Mouse (Mus musculus) T-helper 2 cell (primary cell): ENCODE measurements around the gene Acacb.

Source experiments
- in situ Hi-C: fragments of 300-600 bp; cut with MboI, MseI; formaldehyde crosslinking; loops from one replicate; pipeline ENCODE4 v1.15.1; 2025; ENCODE audit warnings: high pct_unique_total_duplicates

Acacb gene

DNA sequence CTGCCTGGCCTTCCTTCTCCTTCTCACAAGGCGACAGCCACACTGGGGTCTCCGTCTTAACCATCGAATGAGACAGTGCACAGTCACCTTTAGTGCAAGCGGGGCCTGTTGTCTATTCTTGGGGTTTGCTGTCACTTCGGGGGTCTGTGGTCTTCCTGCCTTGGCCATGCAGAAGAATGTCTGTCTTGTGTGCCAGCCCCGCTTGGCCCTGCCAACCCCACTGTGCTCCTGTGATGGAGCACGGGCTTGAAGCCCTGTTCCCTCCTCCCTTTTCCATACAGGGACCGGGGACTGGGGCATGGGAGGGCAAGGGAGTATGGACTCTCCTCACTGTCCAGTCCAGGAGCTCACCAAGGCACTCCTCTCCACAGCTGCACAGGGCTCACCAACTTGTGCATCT, 118.5 kb downstream of the Acacb start:
- in situ Hi-C loops: no loop called here

DNA sequence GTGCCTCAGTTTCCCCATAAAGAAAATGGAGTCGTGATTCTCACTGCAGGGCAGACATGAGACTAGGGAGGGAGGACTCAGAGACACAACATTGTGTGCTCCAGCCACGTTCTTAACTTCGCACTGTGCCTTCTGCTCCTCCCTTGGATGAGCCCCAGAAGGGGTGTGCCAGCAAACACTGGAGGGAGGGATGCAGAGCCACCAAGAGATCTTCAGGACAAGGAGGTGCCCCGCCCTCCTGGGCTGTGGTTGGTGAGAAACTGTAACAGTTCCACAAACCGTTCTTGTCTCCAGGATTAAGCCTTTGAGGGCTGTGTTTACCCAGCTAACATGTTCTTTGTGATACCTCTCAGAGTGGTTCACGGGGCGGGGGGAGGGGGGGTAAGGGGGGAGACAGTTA, 122.3 kb downstream of the Acacb start:
- in situ Hi-C loops: no loop called here

DNA sequence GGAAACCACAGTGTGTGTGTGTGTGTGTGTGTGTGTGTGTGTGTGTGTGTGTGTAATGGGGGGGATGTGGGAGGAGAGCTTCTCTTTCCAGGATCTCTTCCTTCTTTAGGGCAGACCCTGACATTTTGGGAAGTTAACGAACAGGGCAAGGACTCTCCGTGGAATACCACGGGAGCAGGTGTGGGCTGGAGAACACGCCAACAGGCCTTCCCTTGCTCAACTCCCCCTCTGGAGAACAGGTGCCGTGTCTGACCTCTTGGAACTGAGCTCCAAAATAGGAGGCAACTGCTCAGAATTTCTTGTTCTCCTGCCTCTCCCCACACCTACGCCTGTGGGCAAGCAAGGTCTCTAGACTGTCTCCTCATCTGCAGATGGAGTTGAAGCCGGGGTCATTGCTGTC, 123.2 kb downstream of the Acacb start:
- in situ Hi-C loops: no loop called here

DNA sequence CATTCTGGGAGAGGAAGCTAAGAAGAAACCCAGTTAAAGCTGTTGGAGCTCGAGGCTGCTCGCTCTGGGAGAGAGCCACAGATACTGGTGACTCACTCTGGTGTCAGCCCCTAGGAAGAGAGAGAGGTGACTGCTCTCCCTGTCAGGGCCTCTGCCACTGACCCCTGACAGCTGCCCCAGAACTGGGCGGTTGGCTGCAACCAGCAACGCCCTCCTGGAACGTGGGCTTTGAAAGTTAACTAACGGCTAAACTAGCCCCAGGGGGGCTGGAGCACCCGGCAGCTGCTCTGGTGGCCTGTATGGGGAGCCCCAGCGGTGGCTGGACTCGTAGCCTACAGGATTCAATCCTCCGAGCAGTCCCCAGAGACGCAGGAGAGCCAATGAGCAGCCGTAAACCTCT, 123.6 kb downstream of the Acacb start:
- in situ Hi-C loops: no loop called here

DNA sequence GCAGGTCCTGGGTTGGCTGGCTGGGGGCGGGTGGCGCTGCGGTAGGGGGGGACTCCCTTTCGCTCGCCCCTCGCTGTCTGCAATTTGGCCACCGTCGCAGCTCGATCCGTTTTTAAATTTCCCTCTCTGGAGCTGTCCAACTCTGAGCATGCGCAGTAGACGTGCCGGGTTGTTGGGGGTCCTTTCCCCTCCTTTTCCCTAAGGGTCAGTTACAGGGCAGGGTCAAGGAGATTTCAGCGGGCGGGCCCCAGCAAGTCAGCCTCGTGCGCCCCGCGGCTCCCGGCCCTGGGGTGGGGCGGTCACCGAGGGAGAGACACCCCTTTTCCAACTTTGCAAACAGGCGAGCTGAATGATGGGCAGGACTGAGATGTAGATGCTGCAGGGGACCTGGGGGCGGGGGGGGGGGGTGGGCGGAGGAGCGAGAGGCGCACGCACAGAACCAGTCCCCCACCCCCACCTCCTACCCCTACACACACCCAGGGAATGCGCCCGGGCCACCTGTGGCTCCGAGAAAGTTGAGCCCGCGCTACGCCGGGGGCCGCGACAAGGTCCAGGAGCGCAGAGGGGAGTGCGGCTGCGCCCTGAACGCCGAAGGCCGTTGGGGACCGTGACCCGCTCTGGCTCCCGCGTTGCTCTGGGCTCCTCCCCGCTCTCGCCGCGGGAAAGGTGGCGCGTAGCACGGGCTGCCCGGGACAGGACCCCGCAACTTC, 127.5 kb downstream of the Acacb start, which contains the start of gene Foxn4:
TSS of gene Foxn4 (minus strand) at position 115 of the 710 bp plus-strand sequence.
- in situ Hi-C loops: no loop called here

DNA sequence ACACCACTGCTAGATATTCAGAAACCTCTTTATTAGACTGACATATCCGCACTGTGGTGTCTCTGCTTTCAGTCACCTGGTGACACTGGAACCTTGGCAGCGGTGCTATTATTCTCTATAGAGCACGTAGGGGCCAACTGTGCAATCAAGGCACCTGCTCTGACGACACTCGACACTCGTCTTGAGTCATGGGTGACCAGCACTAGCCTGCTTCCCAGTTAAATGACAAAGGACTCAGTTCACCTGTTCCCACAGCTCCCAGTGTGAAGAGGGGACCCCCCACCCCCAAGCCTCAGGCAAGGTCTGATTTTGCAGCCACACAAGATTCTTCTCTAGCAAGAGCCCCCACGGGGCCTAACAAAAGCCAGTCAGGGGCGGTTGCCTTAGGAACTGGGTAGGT, 129.0 kb downstream of the Acacb start:
- in situ Hi-C loops: no loop called here

DNA sequence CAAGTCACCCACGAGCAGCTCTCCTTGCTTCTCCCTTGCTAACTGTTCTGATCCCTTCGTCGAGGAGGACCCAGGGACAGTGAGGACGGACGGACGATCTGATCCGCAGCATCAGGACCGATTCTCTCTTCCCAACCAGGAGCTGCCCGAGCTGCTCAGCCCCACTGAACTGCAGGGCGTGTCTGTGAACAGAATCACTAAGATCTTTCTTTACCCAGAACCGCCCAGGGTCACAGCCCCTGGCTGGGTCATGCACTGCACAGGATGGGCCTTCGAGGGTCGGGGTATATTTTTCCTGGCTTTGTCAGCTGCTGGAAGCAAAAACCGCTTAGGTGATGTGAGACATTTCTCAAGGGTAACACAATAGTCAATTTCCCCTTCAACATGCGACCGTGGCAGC, 129.7 kb downstream of the Acacb start:
- in situ Hi-C loops: no loop called here

DNA sequence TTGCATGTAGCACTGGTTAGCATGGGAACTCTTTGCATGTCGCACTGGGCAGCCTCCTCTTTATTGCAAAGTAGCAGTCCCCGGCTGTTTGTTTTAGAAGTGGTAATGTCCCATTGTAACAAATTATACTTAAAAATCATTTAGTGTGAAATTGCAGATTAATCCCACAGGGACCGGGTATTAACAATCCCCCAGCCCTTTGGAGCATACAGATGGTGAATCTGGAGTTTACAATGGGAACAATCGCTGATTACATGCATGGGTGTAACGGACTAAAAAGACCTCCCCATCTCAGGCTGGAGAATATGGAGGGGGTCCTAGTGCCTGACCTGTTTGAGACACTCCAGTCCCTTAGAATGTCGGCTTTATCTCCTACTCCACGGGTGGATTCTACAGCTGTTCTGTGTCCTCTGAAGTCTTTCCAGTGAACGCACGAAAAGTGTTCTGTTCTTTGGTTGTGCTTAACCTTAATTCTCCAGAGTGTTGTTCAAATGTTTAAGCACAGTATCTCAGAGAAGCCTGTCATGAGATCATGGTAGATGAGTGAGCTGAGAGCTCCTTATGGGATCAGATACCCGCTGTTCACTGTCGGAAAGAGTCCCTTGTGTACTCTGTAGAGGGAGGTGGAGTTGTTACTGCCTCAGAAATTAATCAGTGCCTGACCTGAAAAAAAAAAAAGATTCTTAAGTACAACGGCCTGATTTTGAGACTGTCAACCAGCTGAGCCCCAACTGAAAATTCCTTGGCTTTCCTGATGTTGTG, 133.2 kb downstream of the Acacb start:
- in situ Hi-C loops: no loop called here

DNA sequence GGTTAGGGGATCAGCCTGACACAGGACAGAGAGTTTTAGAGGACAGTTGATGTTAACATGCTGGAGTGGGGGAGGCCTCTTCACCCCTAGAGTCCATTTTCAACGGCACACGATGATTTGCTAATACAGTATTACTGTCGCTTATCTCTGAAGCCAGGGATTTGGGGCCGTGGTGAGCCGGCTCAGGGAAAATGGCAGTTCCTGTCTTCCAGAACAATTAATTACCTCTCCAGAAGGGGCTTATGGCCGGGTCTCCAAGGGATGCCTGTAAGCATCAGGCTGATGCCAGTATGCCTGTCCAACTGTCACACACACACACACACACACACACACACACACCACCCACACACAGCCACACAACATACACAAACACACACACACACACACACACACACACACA, 136.0 kb downstream of the Acacb start:
- in situ Hi-C loops: no loop called here

DNA sequence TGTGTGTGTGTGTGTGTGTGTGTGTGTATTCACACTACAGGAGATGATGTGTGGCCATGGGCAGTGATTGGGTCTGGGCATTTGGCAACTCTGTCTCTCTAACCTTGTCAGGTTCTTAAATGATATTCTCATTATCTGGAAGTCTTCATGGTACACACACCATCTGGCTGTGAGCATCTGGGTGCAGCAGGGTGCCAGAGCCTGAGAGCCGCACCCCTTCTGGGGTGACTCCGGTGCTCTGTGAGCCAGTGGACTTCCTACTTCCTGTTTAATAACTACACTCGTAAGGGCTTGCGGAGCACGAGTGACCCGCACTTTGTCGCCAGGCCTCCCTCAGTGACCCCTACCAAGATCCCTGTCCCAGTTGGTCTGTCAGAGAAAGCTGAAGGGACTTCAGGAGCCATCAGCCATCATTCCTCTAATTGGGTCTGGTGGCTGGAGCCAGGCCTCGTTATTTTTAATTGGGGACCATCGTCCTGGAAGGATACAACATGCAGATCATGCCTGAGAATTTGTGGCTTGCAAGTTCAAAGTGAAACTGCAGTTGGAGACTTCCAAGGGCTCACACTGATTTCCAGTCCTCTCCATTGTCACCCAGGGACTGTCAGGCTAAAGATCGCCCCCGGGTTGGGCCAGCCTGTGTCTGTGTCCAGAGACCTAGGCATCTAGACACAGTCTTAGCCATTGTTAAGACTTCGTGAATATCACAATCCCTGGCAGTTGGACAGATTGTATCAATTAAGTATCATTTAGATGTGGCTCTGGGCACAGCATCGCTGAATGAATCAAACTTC, 138.5 kb downstream of the Acacb start:
- in situ Hi-C loops: no loop called here

DNA sequence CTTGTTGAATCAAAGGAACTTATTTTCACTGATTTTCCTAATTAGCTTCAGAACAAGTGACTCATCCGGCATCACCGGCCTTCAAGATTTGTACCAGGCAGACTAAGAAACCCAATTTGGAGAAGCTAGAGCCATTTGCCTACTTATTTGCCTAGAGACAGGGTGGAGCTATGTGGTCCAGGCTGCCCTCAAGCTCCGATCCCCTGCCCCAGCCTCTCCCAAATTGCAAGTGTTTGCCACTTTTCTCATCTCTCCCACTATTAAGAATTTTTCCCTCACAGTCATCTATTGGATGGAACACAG, 139.0 kb downstream of the Acacb start:
- in situ Hi-C loops: no loop called here

DNA sequence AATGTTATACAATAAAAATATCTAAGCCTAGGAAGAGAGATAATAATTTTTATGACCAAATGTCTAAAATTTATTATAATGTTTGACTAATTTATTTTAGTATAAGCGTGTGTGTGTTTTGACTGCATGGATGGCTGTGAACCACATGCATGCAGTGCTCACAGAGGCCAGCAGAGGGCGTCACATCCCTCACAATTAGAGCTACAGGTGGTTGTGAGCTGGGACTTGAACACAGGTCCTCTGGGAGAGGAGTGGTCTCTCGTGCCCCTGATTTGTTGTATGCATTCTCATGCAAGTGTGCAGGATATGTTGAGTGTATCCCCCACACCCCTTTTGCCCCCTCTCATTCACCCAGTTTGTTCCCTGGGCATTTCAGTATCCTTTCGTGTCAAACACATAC, 139.8 kb downstream of the Acacb start:
- in situ Hi-C loops: no loop called here

DNA sequence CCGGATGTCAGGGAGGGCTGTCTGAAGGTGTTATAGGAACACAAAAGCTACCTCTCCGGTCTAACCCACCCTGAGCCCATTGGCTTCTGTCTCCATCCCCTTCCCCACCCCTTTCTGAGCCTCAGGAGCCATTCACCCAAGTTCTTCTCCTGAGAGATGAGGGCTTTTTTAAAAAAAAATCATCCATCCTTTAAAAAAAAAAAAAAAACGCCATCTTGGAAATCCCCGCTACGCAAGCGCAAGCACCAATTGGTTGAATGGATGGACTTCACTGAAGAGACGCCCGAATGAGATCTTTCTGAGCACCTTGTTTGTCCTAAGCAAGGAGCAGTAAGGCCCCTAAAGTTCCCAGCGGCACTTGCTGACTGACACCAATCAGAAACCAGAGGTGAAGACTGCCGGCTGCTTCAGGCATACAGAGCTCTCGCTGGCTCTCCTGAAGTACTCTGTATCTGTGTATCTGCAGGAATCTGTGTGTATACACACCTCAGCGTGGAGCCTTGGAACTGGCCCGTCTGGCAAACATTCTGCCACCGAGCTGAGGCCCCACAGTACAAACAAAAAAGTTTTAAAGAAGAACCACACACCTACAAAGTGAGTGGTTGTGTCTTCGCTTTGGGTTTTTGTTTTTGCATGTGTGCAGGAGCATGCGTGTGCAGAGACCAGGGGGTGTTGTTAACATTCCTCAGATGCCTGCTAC, 140.7 kb downstream of the Acacb start:
- in situ Hi-C loops: no loop called here

DNA sequence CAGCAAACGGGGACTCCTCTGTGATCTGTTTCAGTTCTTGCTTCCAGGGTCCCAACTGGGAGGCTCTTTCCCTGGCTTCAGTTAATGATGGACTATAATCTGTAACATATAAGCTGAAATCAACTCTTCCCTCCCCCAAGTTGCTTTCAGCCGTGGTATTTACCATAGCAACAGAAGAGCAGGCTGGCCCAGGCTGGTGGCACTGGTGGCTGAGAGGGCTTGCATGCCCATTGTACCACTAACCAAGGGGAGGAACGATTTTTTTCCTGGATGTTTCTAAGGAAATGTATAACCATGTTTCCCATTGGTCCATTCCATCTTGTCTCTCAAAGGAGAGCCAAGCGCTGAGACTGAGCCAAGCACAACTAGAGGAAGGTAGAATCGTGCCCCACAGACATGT, 142.1 kb downstream of the Acacb start:
- in situ Hi-C loops: no loop called here

DNA sequence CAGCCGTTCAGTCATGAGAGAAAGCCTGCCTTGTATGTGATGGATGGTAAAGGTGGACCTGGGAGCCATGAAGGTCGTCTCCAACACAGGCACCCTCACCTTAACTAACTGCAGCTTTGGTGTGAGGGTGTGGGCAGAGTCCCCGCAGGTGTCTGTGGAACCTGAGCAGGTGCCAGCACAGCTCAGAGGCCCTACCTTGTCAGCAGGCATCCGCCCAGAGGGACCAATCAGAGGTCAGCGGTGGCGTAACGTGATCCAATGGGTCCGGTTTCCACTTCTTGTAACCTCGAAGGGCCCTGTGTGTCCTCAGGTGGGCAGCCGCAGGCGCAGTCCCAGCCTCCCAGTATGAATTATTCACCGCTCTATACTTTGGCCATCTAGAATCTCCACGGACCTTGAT, 142.5 kb downstream of the Acacb start, which contains the start of gene Myo1h:
TSS of gene Myo1h (plus strand) at position 293 of the 400 bp plus-strand sequence.
- in situ Hi-C loops: no loop called here

DNA sequence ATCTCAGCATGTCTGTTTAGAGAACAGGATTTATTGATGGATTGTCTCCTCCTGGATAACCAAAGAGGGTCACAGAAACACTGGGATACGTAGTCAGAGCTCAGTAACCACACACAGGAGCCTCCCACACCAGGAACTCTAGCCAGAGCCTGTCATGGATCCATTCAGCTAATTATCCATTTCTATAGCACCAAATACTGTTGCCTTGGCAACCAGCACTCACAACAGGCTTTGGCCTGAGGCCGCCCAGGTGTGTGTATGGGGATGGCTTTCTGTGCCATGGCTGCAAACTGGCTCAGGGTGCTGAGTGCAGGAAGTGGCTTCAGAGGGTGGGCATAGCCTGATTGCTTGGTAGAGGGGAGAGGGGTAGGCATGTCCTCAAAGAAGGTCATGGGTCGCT, 143.7 kb downstream of the Acacb start:
- in situ Hi-C loops: no loop called here

DNA sequence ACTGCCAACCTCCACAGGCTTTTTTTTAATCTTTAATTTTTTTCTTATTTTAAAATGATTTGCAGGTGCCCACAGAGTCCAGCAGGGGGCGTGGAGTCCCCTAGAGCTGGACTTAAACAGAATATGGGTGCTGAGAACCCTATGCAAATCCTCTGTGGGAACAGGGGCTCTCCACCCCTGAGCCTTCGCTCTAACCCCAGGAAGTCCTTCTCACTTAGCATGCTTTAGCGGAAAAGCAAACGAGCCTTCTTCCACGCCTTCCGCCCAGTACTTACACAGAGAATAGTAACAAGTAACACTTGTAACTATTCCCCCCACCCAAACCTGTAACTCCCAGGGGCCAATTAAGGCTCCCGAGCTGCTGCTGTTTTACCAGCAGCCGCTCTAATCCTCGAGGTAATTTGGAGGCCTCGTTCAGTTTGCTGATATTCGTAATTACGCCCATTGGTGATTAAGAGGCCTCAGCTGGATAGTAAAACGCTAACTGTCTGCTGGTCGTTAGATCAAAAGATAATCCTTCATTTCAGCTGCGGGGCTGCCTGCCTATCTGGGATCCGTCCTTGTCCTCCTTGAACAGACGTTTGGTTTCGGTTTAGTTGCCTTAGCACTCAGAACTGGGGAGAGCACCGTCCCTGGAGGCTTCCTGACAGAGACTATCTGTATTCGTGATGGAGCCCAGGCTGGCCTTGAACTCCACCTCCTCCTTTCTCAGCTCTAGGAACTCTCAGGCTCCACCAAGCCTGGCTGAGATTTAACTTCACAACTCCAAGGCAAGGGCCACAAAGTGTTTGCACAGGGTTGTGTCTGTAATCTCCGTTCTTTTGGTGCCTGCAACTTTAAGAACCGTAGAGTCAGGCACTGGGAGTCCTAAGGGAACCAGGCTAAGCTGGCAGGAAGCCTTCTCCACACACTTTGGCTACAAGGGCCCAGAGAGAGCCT, 150.6 kb downstream of the Acacb start:
- in situ Hi-C loops: no loop called here

DNA sequence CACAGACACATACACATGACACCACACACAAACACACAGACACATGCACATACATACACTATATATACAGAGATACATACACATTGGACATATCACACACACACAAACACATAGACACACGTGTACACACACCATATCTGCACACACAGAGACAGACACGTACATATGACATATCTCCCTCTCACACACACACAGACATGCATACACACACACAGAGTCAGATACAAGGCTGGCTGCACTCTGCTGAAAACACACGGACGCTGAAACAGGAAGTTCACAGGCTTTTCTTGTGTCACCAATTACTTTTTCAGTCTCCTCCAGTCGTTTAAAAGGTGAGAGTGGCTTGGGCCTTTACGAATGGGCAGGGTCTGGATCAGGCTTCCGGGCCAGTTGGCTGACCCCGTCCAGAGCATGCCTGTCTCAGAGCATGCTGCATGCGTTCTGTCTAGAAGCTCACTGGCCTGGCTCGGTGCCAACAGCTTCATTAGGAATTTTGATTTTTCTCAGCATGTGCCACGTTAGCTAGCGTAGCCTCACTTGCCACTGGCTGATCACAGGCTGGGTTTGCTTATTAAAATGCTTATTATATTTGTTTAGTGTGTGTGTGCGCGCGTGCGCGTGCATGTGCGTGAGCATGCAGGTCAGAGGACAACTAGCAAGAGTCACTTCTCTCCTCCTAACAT, 152.0 kb downstream of the Acacb start:
- in situ Hi-C loops: no loop called here

DNA sequence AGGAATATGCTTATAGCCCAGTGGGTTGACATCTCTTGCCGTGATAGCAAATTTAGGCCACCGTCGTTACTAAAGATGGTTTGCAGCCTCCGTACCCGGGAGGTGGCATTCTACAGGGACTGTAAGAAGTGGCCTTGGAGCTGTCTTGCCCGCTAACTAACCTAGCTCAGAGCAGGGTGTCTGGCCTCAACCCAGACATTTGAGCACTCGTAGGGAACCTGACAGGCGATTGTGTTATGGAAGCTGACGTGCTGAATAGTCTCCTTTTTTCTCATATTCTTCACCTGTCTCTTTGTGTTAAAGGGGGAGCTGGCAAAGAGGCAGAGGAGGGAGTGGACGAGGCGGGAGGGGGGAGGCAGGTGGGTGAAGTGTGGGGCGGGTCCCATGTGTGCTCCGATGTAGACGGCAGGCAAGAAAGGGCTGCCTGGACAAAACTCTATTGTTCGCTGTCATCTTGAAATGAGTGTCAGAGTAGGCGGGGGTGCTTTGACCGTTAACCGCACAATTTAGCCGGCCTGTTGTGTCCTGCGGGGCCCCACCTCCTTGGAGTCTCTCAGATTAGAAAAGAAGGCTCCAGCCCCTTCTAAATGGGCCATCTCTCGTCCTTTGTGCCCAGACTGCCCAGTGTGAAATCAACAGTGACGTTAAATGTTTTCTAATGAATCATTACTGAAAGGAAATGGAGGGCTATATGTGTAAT, 153.0 kb downstream of the Acacb start:
- in situ Hi-C loops: no loop called here
